Mouse (Mus musculus) liver, embryonic 14.5 days (tissue): ENCODE data around the gene Hmga1. TPM values are rescaled to one million over a fixed set of nuclear protein-coding genes. Genes with fewer than 3 reads are reported as not detected.

ENCODE experiments used
- ATAC-seq: fragments of 200-750 bp; cut with Nextera tagmentation; 2 replicates; pipeline ENCODE4 v1.8.0; 2017; ENCODE audit warnings: moderate number of reproducible peaks, mild to moderate bottlenecking, moderate library complexity; ENCODE audit not compliant: insufficient read depth
- DNase-seq, 3 experiments: peaks; one replicate each; pipeline ENCODE4 v3.0.0-alpha.2; 2012 to 2013; ENCODE audit warnings: low read depth in 3 of 3, low spot score in 3 of 3
- H3K27ac ChIP-seq: fragments of 300-500 bp; sonication (generic); 2 replicates; pipeline ENCODE4 v1.5.1; 2014; ENCODE audit warnings: moderate library complexity, mild to moderate bottlenecking, control low read depth, inconsistent platforms
- H3K27me3 ChIP-seq: fragments of 300-500 bp; sonication (generic); 2 replicates; pipeline ENCODE4 v1.6.1; 2014; ENCODE audit warnings: mild to moderate bottlenecking, low read length, moderate library complexity; ENCODE audit not compliant: control insufficient read depth, insufficient read depth
- H3K36me3 ChIP-seq: fragments of 300-500 bp; sonication (generic); replicated peaks from 2 replicates; pipeline ENCODE4 v1.6.1; 2014; ENCODE audit warnings: low read depth; ENCODE audit not compliant: control insufficient read depth, insufficient read depth
- H3K4me1 ChIP-seq, 2 experiments: fragments of 200-500 bp in 1 of 2; fragments of 300-500 bp in 1 of 2; sonication (generic) in 1 of 2; replicated peaks; 2 replicates each; pipeline ENCODE4 v1.6.1; 2012 to 2014; ENCODE audit warnings: antibody characterized with exemption in 1 of 2, inconsistent platforms in 1 of 2, low read length in 1 of 2; ENCODE audit not compliant: control insufficient read depth in 2 of 2, insufficient read depth in 2 of 2
- H3K4me2 ChIP-seq: fragments of 300-500 bp; sonication (generic); 2 replicates; pipeline ENCODE4 v1.6.1; 2014; ENCODE audit warnings: low read depth, mild to moderate bottlenecking, control low read depth, moderate library complexity
- H3K4me3 ChIP-seq, 2 experiments: fragments of 200-500 bp in 1 of 2; fragments of 300-500 bp in 1 of 2; sonication (generic) in 1 of 2; 2 replicates each; pipeline ENCODE4 v1.5.1; 2012 to 2014; ENCODE audit warnings: low read depth in 2 of 2, low read length in 2 of 2, mild to moderate bottlenecking in 2 of 2, control low read depth in 1 of 2, inconsistent platforms in 1 of 2, moderate library complexity in 1 of 2; ENCODE audit not compliant: insufficient read depth in 1 of 2
- H3K9ac ChIP-seq: fragments of 300-500 bp; sonication (generic); replicated peaks from 2 replicates; pipeline ENCODE4 v1.6.1; 2014; ENCODE audit warnings: mild to moderate bottlenecking, control low read depth, moderate library complexity
- H3K9me3 ChIP-seq: fragments of 300-500 bp; sonication (generic); 2 replicates; pipeline ENCODE4 v1.6.1; 2016; ENCODE audit warnings: low read length, mixed read lengths; ENCODE audit not compliant: control insufficient read depth
- CTCF ChIP-seq: IDR thresholded peaks from 2 replicates; pipeline ENCODE4 v1.5.1; 2016; ENCODE audit warnings: antibody characterized with exemption, low read depth, control low read depth
- EP300 ChIP-seq: IDR thresholded peaks from 2 replicates; pipeline ENCODE4 v1.6.1; 2016; ENCODE audit warnings: antibody characterized with exemption, low read depth
- WGBS: fragments of 180-500 bp; shearing (Covaris S2); extraction: QIAGEN DNeasy Blood & Tissue Kit; methylation state at CpG from one replicate; pipeline ENCODE4 v1.1.7; 2014; ENCODE audit not compliant: insufficient replicate concordance; 5-methylcytosine and 5-hydroxymethylcytosine counted together
- polyA plus RNA-seq, 2 experiments: library from polyadenylated mRNA; depleted of rRNA in 1 of 2; stranded (reverse) in 1 of 2; unstranded in 1 of 2; fragments of >200 nt; fragmentation: Nextera tagmentation in 1 of 2; extraction: Ambion mirVana in 1 of 2; gene quantifications; 2 replicates each; pipeline versions ENCODE4 v1.2.1 to v1.2.3; 2012 to 2014

Hmga1 gene
- polyA plus RNA-seq, 2 experiments: 149 to 162 TPM

- H3K9ac ChIP-seq: no peak overlapping the region
- ATAC-seq: no peak
- TF ChIP-seq CTCF (no peak), EP300 (no peak)
These were observed 7.1 kb upstream of the Hmga1 start for GRCm38 (mm10) chr17:27549234-27549633.

GRCm38 (mm10) chr17:27551393-27551940 lies 4.8 kb upstream of the Hmga1 start:
- Histone ChIP-seq H3K9ac (no peak overlapping the region), H3K27me3 (no peaks in the 10 kb centered on the region), H3K9me3 (no peaks in the 10 kb centered on the region), H3K4me1 (peaks cover 0 to 19% of the 10 kb centered on the region in 2 experiments; a peak in 2 of 4 replicates), H3K36me3 (no peaks in the 10 kb centered on the region), H3K4me2 (no peak overlapping the region), H3K4me3 (no peak overlapping the region), H3K27ac (no peak overlapping the region)
- 35% methylated on average over 10 of the region's 10 CpGs for WGBS
- no peak for TF ChIP-seq EP300
- TF ChIP-seq CTCF: no peak
- no peak for ATAC-seq
- DNase-seq: no peak

More at GRCm38 (mm10) chr17:27549234-27549633, 7.1 kb upstream of the Hmga1 start:
- Histone ChIP-seq H3K4me3 (no peak overlapping the region), H3K27ac (no peak overlapping the region), H3K4me1 (peaks cover 0 to 13% of the 10 kb centered on the region in 2 experiments; a peak in 2 of 4 replicates), H3K36me3 (no peaks in the 10 kb centered on the region), H3K9me3 (no peaks in the 10 kb centered on the region), H3K27me3 (no peaks in the 10 kb centered on the region), H3K4me2 (no peak overlapping the region)
- 56% methylated on average over 8 of the region's 8 CpGs for WGBS
- DNase-seq: no peak

GRCm38 (mm10) chr17:27552215-27553201 lies 3.8 kb upstream of the Hmga1 start:
- H3K9ac ChIP-seq: no peak overlapping the region
- no peak overlapping the region for H3K4me3 ChIP-seq
- H3K4me1 ChIP-seq: peaks cover 0 to 19% of the 10 kb centered on the region in 2 experiments; a peak in 2 of 4 replicates
- WGBS: 36% methylated on average over 23 of the region's 23 CpGs
- H3K36me3 ChIP-seq: no peaks in the 10 kb centered on the region
- H3K27me3 ChIP-seq: no peaks in the 10 kb centered on the region
- no peaks in the 10 kb centered on the region for H3K9me3 ChIP-seq
- no peak overlapping the region for H3K27ac ChIP-seq
- H3K4me2 ChIP-seq: no peak overlapping the region
- no peak for ATAC-seq
- TF ChIP-seq CTCF (no peak), EP300 (no peak)
- no peak for DNase-seq

GRCm38 (mm10) chr17:27554062-27554960 lies 2.0 kb upstream of the Hmga1 start:
- DNase-seq (no peak), ATAC-seq (no peak)
- peak overlapping the region; percentile 52 to 77 for H3K4me3 ChIP-seq
- no peaks in the 10 kb centered on the region for H3K36me3 ChIP-seq
- TF ChIP-seq CTCF (no peak), EP300 (no peak)
- H3K27ac ChIP-seq: peak overlapping the region; percentile 78
- H3K4me1 ChIP-seq: peaks cover 0 to 28% of the 10 kb centered on the region in 2 experiments; a peak in 3 of 4 replicates
- H3K27me3 ChIP-seq: no peaks in the 10 kb centered on the region
- peak overlapping the region; percentile 93 for H3K4me2 ChIP-seq
- H3K9ac ChIP-seq: peak overlapping the region; percentile 69
- 33% methylated on average over 20 of the region's 20 CpGs for WGBS
- no peaks in the 10 kb centered on the region for H3K9me3 ChIP-seq
